Mouse (Mus musculus) testis, postnatal 10 days (tissue): ENCODE results near the gene Cybrd1.

ENCODE experiments used
- DNase-seq: peaks from one replicate; pipeline ENCODE4 v3.0.0; 2021; ENCODE audit warnings: low spot score

Cybrd1 gene

GRCm38 (mm10) chr2:71173031-71173430, 55.3 kb downstream of the Cybrd1 start:
- DNase-seq = no peak

GRCm38 (mm10) chr2:71176329-71177249, 58.9 kb downstream of the Cybrd1 start:
- no peak for DNase-seq

- DNase-seq = no peak
Observed at GRCm38 (mm10) chr2:71177250-71177615, 59.5 kb downstream of the Cybrd1 start.

GRCm38 (mm10) chr2:71177760-71178159, 60.0 kb downstream of the Cybrd1 start:
- DNase-seq = no peak

- DNase-seq = no peak
Observed at GRCm38 (mm10) chr2:71179716-71180115, 62.0 kb downstream of the Cybrd1 start.

GRCm38 (mm10) chr2:71180566-71181217, 63.0 kb downstream of the Cybrd1 start:
- no peak for DNase-seq

- DNase-seq = no peak
Observed at GRCm38 (mm10) chr2:71187950-71188349, 70.2 kb downstream of the Cybrd1 start.

GRCm38 (mm10) chr2:71188861-71189260, 71.1 kb downstream of the Cybrd1 start:
- no peak for DNase-seq

- no peak for DNase-seq
Observed at GRCm38 (mm10) chr2:71191391-71192194, 73.9 kb downstream of the Cybrd1 start.

GRCm38 (mm10) chr2:71192195-71192807, 74.6 kb downstream of the Cybrd1 start:
- no peak for DNase-seq
